Mouse (Mus musculus) left cerebral cortex, adult 18-20 months (tissue): ENCODE results near the gene Cog2. TPM values are rescaled to one million over a fixed set of nuclear protein-coding genes. Genes with fewer than 3 reads are reported as not detected.

Experiments used
- DNase-seq, 2 experiments: peaks; one replicate each; pipeline ENCODE4 v3.0.0; 2021 to 2022; ENCODE audit warnings: low spot score in 2 of 2, mixed read lengths in 1 of 2
- total RNA-seq, 2 experiments: library from RNA; stranded (reverse); gene quantifications; 2 replicates each; pipeline ENCODE4 v1.2.3; 2021

Cog2 gene
- total RNA-seq, 2 experiments from 2014 or later = 35.4 to 37.7 TPM

GRCm38 (mm10) chr8:124516039-124516438, 4.5 kb upstream of the Cog2 start:
- DNase-seq = no peak

GRCm38 (mm10) chr8:124516525-124516924, 4.0 kb upstream of the Cog2 start:
- DNase-seq = peak; percentile 68 to 76

- DNase-seq = peak; percentile 31 to 54
Observed at GRCm38 (mm10) chr8:124517142-124517541, 3.4 kb upstream of the Cog2 start.

- no peak for DNase-seq
Observed at GRCm38 (mm10) chr8:124521946-124522345, 1.4 kb downstream of the Cog2 start.

GRCm38 (mm10) chr8:124526261-124526660, 5.7 kb downstream of the Cog2 start:
- no peak for DNase-seq

- no peak for DNase-seq
Observed at GRCm38 (mm10) chr8:124530076-124530475, 9.5 kb downstream of the Cog2 start.

GRCm38 (mm10) chr8:124530556-124530955, 10.0 kb downstream of the Cog2 start:
- peak; percentile 50 to 64 for DNase-seq

- DNase-seq = no peak
Observed at GRCm38 (mm10) chr8:124530996-124531395, 10.4 kb downstream of the Cog2 start.

- peak in 1 of 2 experiments; percentile 59 for DNase-seq
Observed at GRCm38 (mm10) chr8:124532626-124533025, 12.1 kb downstream of the Cog2 start.

- no peak for DNase-seq
Observed at GRCm38 (mm10) chr8:124535451-124535850, 14.9 kb downstream of the Cog2 start.

GRCm38 (mm10) chr8:124540906-124541305, 20.3 kb downstream of the Cog2 start:
- DNase-seq = no peak

- no peak for DNase-seq
Observed at GRCm38 (mm10) chr8:124542001-124542400, 21.4 kb downstream of the Cog2 start.

GRCm38 (mm10) chr8:124543272-124543671, 22.7 kb downstream of the Cog2 start:
- DNase-seq = no peak

GRCm38 (mm10) chr8:124546371-124546770, 25.8 kb downstream of the Cog2 start:
- DNase-seq = no peak

GRCm38 (mm10) chr8:124546815-124547214, 26.2 kb downstream of the Cog2 start:
- DNase-seq = no peak

GRCm38 (mm10) chr8:124547269-124547668, 26.7 kb downstream of the Cog2 start:
- DNase-seq = no peak

- DNase-seq = no peak
Observed at GRCm38 (mm10) chr8:124548187-124548586, 27.6 kb downstream of the Cog2 start.

GRCm38 (mm10) chr8:124551011-124551661, 30.6 kb downstream of the Cog2 start:
- peak; percentile 39 to 60 for DNase-seq

- DNase-seq = no peak
Observed at GRCm38 (mm10) chr8:124555113-124555750, 34.7 kb downstream of the Cog2 start.

GRCm38 (mm10) chr8:124556164-124556563, 35.6 kb downstream of the Cog2 start:
- DNase-seq = no peak

- peak; percentile 47 to 49 for DNase-seq
Observed at GRCm38 (mm10) chr8:124556658-124557057, 36.1 kb downstream of the Cog2 start.

- no peak for DNase-seq
Observed at GRCm38 (mm10) chr8:124557476-124557875, 36.9 kb downstream of the Cog2 start.

- no peak for DNase-seq
Observed at GRCm38 (mm10) chr8:124567126-124567525, 46.6 kb downstream of the Cog2 start.
